Mouse (Mus musculus): ENCODE measurements around the gene Nckap5l.

Gene Nckap5l

DNA sequence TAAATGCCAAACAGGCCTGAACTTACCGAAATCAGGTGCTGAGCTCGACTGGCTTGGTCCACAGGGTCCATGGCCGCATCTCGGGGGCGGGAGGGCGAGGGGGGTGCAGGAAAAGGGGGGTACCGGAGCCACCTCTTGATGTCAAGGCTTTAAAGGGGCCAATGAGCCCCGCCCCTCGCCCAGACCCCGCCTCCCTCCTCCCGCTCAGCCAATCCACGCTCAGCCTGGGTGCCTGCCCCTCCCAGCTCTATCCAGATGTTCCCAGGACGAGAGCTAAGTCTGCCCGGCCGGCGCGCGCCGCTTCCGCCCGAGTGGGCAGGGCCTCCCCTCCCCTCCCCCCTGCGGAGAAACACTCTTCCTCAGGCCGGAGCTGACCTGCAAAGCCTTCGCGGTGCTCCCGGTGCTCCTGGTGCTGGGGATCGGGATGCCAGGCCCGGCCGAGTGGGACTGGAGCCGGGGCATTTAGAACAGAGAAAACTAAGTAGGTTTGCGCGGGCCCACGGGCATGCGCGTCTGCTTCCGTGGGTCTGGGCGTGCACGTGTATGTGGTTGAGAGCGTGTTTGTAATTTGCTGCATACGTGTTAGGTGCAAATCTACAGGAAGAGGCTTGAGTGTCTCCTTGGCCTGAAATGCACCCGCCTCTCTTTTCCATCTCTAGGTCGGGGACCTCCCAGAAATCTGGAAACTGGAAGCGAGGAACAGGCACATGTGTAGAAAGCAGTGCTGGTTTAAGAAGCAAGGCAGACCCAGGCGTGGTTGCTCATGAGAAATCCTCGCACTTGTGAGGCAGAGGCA lies at the start of gene Nckap5l:
Gene Nckap5l (minus strand): TSS at position 143 of the 796 bp plus-strand sequence.
- DNase-seq, result peak; percentile 92

DNA sequence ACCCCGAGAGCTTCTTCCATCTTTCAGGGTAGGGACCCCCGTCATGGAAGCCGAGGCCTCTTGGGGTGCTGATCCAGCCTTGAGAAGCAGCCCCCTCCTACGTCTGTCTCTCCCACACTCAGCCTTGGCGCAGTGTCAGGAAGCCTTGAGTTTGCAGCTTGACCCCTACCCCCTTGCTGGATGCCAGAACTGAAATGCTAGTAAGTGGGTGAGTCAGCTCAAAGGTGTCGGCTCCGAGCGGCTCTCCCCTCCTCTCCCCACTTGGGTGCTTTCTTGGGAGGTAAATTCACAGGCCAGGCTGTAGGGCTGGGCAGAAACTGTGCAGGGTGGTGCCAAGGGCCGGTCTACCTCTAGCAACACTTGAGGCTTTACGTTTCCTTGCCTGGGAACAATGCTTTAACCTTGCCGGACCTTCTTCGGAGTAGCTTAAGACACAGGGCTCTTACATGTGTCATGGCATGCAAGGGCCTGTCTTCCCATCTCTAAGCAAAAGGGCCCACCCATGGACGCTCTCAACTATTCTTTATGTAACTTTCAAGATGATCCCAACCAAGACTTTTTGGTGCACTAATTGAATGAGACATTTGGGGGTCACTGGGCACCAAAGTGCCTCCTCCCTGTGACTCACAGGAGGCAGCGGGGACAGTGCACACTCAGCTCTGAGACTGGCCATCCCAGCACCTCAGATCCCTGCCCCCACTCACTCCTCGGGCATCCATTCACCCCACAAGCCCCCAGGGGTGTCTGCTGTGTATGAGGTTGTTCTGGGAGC lies 48.0 kb upstream of the Nckap5l start:
- no peak for DNase-seq

DNA sequence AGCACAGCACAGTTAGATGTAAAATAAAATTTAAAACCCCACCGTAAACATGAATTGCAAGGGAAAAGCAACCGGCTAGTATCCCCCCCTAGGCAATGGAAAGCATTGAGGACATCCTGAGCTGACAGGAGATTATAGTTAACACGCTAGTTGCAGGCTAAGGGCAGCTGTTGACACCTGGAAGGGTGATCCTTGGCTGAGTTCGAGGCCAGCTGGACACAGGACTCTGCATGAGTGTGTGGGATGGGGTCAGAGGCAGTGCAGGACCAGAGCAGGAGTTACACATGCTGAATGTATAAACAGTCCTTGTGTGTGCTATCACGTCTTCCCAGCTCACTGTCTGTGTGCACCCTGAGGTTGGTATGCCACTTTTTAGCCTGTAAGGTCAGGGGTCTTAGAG lies 45.7 kb upstream of the Nckap5l start:
- no peak for DNase-seq

DNA sequence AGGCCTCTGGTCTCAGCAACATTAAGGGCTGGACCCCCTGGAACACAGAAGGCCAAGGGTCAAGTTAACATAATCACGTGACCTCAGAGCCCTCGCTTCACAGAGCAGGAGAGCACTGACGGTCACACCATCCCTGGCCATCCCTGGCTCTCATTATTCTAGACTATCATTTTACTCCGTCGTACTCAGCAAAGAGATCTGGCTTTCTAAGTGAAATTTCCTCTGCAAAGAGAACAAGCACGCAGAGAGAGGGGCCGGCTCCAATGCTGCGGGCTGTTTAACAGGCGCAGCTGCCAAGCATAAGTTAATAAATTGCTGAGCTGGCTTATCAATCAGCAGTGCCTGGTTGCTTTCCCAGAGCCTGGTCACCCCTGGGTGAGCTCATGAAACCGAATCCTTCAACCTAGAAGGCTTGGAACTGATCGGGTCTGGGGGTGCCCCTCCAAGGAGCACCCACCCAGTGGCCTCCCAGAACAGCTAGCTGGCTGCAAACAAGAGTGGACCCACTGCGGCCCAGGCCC lies 44.8 kb upstream of the Nckap5l start:
- DNase-seq, result no peak

DNA sequence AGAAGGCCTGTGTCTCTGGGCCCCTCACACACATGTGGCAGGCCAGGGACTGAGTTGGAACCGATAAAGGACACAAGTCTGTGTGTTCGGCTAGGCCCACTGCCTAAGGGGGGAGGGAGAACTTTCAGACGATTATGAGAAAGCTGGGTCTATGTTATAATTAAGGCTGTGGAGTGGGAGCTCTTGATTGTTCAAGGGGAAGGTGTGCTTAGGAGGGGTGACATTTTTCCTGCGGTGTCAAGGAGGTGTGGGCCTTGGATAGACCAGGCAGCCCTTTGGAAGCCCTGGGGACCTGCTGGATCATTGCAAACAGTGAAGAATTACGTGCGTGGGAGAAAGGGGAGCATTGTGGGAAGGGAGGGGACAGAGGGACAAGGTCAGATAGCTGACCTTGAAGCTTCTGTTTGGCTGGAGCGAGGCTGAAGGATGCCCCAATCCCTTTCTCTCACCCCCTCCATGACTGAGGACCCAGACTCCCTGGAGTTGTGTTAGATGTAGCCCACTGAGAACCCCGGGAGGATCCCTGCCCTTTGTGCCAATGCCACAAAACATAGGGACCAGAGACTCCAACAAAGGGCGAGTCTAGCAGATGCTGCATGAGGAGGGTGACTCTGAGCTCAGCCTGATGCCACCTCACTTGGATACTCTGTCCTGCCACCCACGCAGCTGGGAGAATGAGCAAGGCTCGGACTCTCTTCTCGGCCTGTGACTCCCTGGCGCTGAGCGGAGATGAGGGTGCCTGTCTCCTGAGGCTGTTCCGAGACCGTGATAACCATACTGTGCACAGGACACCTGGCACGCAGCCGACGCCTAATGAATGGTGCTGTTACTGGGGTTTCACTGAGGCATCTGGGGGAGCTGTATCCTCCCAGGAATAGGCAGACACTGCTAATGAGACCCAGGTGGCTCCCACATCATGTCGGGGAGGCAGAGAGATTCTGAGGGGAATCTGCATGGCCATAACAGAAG lies 44.0 kb upstream of the Nckap5l start:
- peak; percentile 14 for DNase-seq

DNA sequence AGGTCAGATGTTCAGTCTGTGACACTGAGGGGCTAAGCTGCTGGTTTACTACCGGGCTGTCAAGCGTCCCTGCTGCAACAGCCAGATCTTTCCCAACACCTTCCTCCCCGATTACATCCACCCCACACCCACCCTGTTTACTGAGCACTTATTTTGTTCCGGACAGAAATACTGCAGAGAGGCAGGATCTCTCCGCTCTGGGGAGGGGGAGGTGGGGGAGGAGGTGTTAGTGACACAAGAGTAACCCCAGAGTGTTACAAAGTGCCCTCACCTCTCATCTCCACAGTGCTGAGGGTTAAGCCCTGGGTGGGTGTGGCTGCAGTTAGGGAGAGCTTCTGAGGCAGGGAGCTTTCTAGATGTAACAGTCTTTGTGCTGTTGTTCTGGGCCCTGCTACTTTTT lies 42.8 kb upstream of the Nckap5l start:
- DNase-seq, result no peak

DNA sequence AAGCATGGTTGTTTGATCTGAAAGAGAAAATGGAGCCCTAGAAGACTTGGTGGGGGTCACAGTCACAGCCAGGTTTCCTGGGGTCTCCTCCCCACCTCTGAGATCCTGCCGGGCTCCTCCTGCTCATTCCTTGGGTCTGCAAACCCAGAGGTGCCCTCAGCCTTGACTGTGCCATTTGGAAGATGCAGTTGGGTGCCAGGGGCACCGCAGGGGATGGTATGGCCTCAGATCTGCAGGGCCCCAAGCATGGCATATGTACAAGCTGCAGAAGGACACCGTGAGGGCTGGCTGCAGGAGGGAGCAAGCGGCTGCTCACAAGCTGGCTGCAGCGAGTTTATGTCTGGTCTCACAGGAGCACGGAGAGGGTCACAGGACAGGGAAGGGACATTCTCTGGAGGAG lies 42.2 kb upstream of the Nckap5l start:
- DNase-seq, result no peak

DNA sequence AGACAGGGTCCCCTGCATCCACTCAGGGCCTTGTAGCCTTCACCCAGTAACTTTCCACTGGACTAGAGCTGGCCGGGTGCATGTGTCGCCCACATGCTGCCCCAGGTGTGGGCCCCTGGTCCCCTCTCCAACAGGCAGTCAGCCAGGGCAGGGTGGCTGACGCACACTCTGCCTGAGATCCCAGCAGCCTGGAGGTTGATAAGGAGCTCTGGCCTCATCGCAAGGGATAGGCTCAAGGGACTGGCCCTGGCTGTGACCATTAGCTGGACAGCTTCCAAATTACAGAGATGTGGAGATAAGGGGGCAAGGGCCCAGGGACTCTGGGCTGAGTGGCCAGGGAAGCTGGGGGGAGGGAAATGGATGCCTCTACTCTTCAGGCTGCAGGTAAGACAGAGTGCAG lies 41.2 kb upstream of the Nckap5l start:
- DNase-seq, result no peak

DNA sequence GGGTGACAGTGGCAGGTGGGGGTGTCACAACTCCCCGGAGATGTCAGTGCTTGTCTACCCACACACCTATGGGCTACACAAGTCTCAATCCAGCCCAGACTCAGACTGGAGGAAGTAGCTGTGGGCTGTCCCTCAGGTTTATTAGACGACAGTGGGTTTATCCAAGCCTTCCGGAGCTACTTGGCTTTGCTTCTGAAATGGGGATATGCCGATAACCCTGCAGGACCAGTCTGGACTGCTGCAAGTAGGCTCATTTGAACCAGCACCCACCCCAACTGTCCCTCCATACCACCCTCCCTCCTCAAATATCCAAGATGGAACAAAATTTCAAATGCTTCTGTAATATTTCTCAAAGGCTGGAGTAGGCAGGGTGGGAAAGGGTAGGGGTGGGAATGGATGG lies 40.8 kb upstream of the Nckap5l start:
- no peak for DNase-seq

DNA sequence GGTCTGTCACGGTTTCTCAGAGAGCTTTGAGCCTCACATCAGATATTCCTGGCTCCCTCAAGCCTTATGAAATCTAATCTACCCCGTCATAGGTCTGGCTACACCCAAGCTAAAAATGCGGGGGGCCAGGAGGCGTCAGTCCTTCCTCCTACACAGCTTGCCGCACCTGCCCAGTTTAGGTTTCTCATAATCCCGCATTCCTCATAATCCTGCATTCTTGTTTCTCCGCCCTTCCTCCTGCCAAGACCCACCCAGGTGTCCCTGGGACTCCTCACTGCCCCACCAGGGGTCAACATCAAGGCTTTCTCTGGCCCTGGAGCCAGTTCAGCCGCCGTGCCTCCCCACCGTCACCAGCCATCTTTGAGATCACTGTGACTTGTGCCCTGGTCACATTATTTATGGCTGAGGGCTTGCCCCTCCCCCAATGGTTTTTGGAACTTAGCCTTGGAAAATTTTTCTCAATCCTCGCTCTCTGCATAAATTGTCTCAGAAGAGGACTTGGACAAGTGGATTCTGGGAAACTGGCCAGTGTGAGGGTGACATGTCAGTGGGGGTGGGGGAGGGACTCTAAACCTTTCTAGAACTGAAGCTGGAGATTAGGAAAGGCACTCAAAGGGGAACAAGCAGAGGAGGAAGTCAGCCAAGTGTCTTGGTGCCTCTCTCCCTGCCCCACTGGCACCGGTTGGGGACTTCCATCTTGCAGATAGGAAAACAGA lies 40.1 kb upstream of the Nckap5l start:
- no peak for DNase-seq

DNA sequence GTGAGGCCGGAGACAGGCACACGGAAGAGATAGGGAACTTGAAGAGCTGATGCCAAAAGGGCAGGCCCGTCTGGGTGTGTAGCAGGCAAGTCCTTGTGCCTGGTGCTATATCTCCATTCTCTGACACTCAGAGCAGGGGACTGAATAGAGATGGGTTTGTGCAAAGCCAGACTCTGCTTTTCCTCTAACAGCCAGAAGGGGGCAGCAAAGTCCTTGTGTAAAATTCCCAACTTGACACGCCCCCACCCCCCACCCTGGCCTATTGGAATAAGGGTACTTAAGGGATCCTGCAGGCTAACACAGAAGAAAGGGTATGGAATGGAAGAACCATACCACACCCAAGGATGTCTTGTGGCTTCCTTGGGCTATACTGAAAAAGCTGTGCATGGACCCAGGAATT lies 39.5 kb upstream of the Nckap5l start:
- DNase-seq, result peak; percentile 47

DNA sequence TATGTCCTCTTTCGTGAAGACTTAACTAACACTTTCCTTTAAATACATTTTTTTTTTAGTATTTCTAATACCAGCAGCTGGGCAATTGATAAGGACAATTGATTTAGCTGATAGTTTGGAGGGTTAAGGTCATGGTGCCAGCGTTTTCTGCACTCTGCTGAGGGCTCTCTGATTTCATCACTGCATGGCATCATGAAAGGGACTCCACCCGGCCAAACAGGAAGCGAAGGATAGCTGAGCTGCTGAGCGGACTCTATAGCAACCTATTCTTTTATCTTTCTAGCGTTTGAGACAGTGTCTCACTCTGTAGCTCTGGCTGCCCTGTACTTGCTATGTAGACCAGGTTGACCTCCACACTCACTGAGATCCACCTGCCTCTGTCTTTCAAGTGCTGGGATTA lies 27.2 kb upstream of the Nckap5l start:
- DNase-seq, result no peak

DNA sequence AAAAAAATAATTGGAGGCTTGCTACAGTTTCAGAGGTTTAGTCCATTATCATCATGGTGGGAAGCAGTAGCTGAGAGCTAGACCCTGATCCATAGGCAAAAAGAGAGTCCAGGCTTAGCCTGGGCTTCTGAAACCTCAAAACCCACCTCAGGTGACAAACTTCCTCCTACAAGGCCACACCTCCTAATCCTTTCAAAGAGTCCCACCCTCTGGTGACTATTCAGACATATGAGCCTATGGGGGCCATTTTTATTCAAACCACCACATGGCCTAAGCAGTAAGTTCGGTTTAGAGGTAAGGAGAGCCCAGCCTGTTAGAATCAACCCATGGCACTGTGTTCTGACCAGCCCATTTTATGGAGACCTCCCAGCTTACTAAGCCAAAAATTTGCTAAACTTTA lies 18.3 kb upstream of the Nckap5l start:
- no peak for DNase-seq

DNA sequence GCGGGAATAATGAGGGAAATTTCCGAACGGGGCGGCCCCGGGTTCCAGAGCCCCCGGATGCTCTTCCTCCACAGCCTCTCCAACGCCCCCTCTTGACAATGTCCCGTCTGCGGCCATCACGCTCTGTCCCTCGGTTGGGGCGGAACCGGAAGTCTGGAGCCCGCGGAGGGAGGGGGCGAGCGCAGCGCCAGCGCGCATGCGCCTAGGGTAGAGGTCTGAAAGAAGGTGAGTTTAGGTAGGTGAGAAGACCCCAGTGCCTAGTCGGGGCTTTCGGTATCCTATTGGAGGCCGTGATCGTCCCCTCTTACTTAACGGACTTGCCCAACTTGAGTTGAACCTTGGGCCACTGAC lies 17.0 kb upstream of the Nckap5l start, which contains the start of gene Bcdin3d:
Gene Bcdin3d (minus strand): TSS at position 155 of the 351 bp plus-strand sequence.
- DNase-seq, result peak; percentile 87

DNA sequence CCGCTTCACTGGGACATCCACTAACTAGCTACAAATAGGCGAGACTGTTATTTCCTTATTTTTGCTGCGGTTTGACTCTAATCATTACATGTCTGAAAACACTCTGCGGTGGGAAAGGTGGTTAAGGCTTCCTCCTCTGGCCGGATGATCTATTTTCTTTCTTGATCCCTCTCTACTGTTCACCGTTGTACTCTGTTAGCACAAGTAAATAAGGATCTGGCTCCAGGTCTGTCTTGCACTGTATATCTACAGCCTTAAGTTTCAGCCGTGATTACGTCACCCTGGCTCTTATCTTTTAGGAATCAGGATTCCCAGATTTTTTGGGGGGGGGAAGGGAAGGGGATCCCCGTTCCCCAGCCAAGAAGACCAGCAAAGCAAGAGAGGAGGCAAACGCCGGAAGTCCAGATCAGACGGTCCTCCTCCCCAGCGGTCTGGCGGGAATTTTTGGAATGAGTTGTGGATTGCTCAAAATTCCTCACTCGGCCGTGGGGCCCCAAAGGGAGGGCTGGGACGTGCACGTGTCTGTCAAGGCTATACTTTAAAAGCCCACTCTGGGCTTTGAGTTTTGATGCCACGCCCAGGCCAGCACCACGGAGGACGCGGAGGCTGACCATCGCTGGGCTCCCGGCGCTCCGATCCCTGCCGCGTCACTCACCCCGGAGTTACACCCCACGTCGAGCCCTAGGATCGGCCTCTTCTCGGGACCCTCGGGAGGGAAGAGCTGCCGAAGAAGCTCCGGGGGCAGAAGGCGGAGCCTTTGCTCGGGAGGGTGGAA lies 16.4 kb upstream of the Nckap5l start:
- peak; percentile 64 for DNase-seq

DNA sequence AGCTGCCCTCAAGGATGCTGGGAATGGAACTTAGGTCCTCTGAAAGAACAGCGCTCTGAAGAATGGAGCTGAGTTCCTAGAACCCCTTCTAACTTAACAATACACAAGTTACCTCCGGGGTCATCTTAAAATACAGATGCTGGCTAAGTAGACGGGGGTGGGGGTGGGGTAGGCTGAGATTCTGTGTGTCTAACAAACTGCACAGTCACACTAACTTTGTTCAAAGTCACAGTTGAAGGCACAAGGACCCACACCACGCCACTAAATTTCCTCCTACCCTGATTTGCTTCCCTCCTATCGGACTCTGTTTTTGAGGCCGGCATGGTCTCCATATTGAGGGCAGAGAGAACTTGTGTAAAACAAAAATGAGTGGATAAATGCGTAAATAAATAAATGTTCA lies 15.4 kb upstream of the Nckap5l start:
- no peak for DNase-seq

DNA sequence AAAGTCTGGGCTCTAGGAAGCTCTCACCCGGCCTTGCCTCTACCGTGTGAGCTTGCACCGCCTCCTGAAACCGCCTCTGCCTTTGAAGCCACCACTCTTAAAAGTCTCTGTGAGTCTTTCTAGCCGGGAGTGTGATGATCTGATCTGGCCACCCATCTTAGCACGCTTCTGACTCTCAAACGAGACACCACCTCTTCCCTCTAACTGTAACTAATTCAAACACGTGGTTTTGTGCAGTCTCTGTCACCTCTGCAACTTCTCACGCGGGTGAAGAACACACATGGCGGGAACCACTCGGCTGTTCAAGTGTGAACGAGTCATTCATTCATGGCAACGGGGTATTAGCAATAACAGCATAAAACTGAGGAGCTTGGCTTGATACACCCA lies 14.1 kb upstream of the Nckap5l start:
- no peak for DNase-seq

DNA sequence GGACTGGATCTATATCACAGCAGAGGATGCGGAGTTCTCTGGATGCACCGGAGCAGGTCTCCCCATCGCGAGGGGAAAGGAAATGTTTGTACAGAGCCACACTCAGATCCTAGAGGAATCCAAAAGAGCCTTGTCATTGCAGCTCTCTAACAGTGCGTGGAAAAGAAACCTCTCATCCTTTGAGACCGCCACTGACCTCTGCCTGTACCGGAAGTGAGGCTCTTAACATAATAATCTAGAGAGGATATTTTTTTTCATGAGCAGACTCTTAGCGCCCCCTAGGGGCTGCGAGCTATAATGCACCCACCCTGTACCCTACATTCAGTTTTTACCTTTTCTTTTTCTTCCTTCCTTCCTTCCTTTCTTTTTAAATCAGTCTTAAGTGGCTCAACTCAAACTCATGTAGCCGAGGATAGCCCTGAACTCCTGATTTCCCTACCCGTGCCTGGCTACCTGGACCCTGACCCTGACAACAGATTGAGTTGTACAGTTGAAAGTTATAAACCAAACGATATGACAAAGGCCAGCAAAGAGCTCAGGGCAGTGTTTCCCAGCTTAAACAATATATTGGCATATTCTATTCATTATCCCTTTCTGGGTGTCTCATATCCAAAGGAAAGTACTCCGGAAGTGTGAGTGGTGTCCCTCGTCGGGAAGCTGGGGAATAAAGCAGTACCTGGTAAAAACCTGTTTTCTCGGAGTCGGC lies 13.6 kb upstream of the Nckap5l start:
- peak; percentile 41 for DNase-seq

DNA sequence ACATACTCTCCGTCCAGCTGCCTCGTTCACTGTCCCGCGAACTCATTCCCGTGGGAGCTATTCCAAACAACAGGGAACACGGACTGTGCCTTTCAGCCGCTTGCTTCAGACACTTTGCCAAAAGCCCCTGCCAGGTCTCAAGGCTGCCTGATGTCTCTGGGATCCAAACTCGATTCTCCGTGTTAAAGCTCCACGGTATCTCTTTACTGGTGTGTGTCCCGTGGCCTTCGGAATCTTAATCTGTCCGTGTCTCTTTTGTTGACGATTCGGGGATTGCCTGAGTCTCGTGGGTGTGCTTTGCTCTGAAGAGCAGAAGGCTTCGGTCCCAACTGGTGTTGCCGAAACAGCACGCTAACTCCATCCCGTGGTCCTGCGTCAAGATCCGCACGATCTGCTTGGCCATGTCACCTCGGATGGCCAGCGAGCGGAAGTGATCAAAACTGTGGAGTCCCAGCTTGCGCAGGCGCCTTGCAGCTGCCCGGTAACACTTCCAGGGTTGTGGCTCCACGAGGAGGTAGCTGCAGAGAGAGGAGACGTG lies 12.7 kb upstream of the Nckap5l start:
- DNase-seq, result no peak

DNA sequence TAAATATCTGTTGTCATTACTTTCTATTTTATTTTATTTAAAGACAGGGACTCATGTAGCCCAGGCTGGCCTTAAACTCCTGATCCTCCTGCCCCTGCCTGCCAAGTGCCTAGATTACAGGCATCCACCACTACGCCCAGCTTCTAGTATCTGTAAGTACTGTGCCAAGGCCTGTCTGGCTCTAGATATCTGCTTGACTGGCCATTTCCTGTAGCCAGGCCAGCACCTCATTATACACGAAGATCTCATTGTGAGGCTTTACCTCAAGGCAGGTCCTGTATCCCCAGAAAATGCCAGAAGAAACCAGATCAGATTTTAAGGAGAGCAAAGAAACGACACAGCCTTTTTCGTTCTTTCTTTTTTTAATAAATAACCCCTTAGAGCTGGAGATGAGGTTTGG lies 12.2 kb upstream of the Nckap5l start:
- no peak for DNase-seq

Measured in liver (tissue).